Mouse (Mus musculus) heart, postnatal 0 days (tissue): ENCODE measurements around the gene Coro2b. TPM values are rescaled to one million over a fixed set of nuclear protein-coding genes. Genes with fewer than 3 reads are reported as not detected.

Source experiments
- ATAC-seq: fragments of 200-750 bp; cut with Nextera tagmentation; 2 replicates; pipeline ENCODE4 v1.8.0; 2017; ENCODE audit warnings: low read depth, moderate number of reproducible peaks, moderate library complexity; ENCODE audit not compliant: insufficient read depth
- DNase-seq: peaks from one replicate; pipeline ENCODE4 v3.0.0-alpha.2; 2016; ENCODE audit warnings: low spot score
- H3K27ac ChIP-seq: fragments of 300-500 bp; sonication (generic); 2 replicates; pipeline ENCODE4 v1.5.1; 2014; ENCODE audit warnings: low read depth, mild to moderate bottlenecking
- H3K27me3 ChIP-seq: fragments of 300-500 bp; sonication (generic); 2 replicates; pipeline ENCODE4 v1.6.1; 2014; ENCODE audit warnings: low read length, mixed read lengths; ENCODE audit not compliant: control insufficient read depth, insufficient read depth
- H3K36me3 ChIP-seq: fragments of 300-500 bp; sonication (generic); replicated peaks from 2 replicates; pipeline ENCODE4 v1.6.1; 2014; ENCODE audit warnings: low read length, mixed read lengths; ENCODE audit not compliant: control insufficient read depth, insufficient read depth
- H3K4me1 ChIP-seq: fragments of 300-500 bp; sonication (generic); 2 replicates; pipeline ENCODE4 v1.6.1; 2014; ENCODE audit warnings: antibody characterized with exemption; ENCODE audit not compliant: control insufficient read depth, insufficient read depth
- H3K4me2 ChIP-seq: fragments of 300-500 bp; sonication (generic); 2 replicates; pipeline ENCODE4 v1.6.1; 2014; ENCODE audit warnings: low read depth, mild to moderate bottlenecking, low read length, moderate library complexity
- H3K4me3 ChIP-seq: fragments of 300-500 bp; sonication (generic); 2 replicates; pipeline ENCODE4 v1.5.1; 2014; ENCODE audit warnings: low read depth, low read length
- H3K9ac ChIP-seq: fragments of 300-500 bp; sonication (generic); replicated peaks from 2 replicates; pipeline ENCODE4 v1.6.1; 2014; ENCODE audit warnings: low read depth, low read length, mixed read lengths
- H3K9me3 ChIP-seq: fragments of 300-500 bp; sonication (generic); replicated peaks from 2 replicates; pipeline ENCODE4 v1.6.1; 2016; ENCODE audit warnings: low read length; ENCODE audit not compliant: control insufficient read depth
- CTCF ChIP-seq: IDR thresholded peaks from 2 replicates; pipeline ENCODE4 v1.5.1; 2016; ENCODE audit warnings: antibody characterized with exemption, control low read depth, low read depth
- EP300 ChIP-seq: IDR thresholded peaks from 2 replicates; pipeline ENCODE4 v1.6.1; 2016; ENCODE audit warnings: antibody characterized with exemption, low read depth
- WGBS: fragments of 180-500 bp; shearing (Covaris S2); extraction: QIAGEN DNeasy Blood & Tissue Kit; methylation state at CpG from one replicate; pipeline ENCODE4 v1.1.7; 2014; 5-methylcytosine and 5-hydroxymethylcytosine counted together
- polyA plus RNA-seq: library from polyadenylated mRNA; unstranded; fragments of >200 nt; fragmentation: Nextera tagmentation; extraction: Ambion mirVana; gene quantifications from 2 replicates; pipeline ENCODE4 v1.2.1, GENCODE M21; 2015
- total RNA-seq: library from RNA; depleted of rRNA; stranded (reverse); fragments of >200 nt; gene quantifications from 2 replicates; pipeline ENCODE4 v1.2.3, GENCODE M21; 2014; ENCODE audit warnings: low replicate concordance

The Coro2b gene
- total and polyA plus RNA-seq, 2 experiments from 2014 or later = 5.5 to 45.9 TPM

DNA sequence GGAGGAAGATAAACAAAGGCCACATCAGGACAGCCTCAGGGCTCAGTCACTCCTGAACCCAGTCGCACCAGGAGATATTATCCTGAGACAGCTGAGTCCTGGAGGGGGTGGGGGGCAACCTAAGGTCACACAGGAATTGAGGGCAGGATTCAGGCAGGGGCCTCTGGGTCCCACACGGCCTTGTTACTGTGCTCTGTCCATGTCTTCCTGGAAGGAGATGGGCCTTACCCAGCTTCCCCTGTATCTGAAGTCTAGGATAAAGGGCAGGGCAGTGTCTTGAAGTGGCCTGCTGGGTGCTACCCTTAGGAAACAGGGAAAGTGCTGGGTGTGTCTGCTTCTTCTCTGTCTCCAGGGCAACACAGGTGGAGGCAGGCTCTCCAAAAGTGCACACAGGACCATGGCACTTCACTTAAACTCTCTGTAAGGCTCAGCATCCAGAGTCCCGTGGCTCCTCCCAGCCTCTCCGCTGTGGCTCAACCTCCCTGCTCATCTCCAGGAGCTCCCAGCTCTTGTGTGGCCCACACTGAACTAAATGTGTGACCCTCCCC lies 12.0 kb downstream of the Coro2b start:
- 65% methylated on average over 4 of the region's 4 CpGs for WGBS
- no peak for TF ChIP-seq EP300
- TF ChIP-seq CTCF = no peak

DNA sequence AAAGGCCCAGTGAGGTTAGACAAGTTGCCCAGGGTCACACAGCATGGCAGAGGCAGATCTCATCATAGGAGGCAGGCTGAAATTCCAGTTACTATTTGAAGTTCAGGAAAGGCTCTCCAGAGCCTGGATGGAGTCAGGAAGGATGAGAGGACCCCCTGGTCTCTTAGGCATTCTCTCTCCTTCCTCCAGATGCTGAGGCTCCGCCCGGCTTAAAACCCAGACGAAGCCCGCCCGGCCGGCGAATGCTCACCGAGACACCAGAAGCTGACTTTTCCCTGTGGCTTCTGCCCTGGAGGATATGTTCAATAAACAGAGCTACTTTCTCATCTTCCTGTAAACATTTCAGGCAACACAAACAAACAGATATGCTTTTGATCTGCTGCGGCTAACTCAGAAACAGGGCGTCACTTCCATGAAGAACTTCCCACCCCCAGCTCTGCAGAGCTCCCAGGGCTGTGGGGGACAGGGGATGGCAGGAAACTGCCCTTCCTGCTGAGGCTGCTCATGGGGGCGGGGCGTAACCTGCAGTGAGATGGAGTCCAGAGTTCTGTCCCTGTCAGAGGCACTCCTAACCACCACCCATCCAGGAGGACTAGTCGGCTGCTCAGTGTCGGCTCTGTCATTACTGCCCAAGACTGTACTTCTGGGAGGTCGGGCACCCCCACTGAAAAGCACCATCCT lies 13.9 kb downstream of the Coro2b start:
- Histone ChIP-seq H3K27me3 (no peaks in the 10 kb centered on the region; the same call in 1 of the 2 replicates), H3K9ac (no peak overlapping the region), H3K27ac (peak overlapping the region; percentile 68), H3K9me3 (no peaks in the 10 kb centered on the region), H3K36me3 (no peaks in the 10 kb centered on the region), H3K4me1 (peaks cover 34% of the 10 kb centered on the region), H3K4me3 (no peak overlapping the region), H3K4me2 (peak overlapping the region; percentile 5; the same call in 1 of the 2 replicates)
- 29% methylated on average over 15 of the region's 15 CpGs for WGBS
- peak; percentile 43; the same call in 1 of the 2 replicates for ATAC-seq
- no peak for TF ChIP-seq EP300
- TF ChIP-seq CTCF = no peak
- DNase-seq = peak; percentile 41

More for the DNA sequence above, 12.0 kb downstream of the Coro2b start:
- Histone ChIP-seq H3K4me3 (no peak overlapping the region), H3K27ac (peak overlapping the region; percentile 36), H3K36me3 (no peaks in the 10 kb centered on the region), H3K27me3 (no peaks in the 10 kb centered on the region; the same call in 1 of the 2 replicates), H3K9me3 (no peaks in the 10 kb centered on the region), H3K9ac (no peak overlapping the region), H3K4me1 (peaks cover 34% of the 10 kb centered on the region), H3K4me2 (no peak overlapping the region)
- no peak for DNase-seq
- ATAC-seq = no peak

DNA sequence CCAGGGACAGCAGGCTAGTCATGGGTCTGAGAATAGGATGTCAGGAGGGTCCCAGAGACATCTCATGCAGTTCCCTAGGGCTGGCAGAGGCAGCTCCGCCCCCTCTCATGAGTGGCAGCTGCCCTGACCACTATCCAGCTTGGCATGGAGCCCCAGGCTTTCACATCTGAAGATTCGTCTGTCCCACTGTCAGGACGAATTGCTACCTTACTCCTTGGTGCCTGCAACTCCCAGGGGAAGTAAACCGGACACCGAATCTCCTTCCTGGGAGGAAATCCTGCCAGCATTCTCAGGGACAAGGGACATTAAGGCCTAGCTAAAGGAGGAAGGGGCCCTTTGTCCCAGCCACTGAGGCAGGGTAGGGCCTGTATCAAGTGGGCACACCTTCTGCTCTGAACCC lies 14.6 kb downstream of the Coro2b start:
- Histone ChIP-seq H3K9ac (no peak overlapping the region), H3K9me3 (no peaks in the 10 kb centered on the region), H3K36me3 (no peaks in the 10 kb centered on the region), H3K4me3 (no peak overlapping the region), H3K27me3 (no peaks in the 10 kb centered on the region; the same call in 1 of the 2 replicates), H3K4me2 (no peak overlapping the region), H3K27ac (peak overlapping the region; percentile 68), H3K4me1 (peaks cover 34% of the 10 kb centered on the region)
- ATAC-seq (no peak), DNase-seq (no peak)
- TF ChIP-seq EP300 (peak; percentile 47; the same call in 1 of the 2 replicates), CTCF (no peak)
- 58% methylated on average over 5 of the region's 5 CpGs for WGBS

GRCm38 (mm10) chr9:62521541-62521940 lies 15.3 kb downstream of the Coro2b start:
- no peak for ATAC-seq
- Histone ChIP-seq H3K27ac (peak overlapping the region; percentile 68), H3K36me3 (no peaks in the 10 kb centered on the region), H3K9me3 (no peaks in the 10 kb centered on the region), H3K4me1 (peaks cover 31% of the 10 kb centered on the region), H3K9ac (no peak overlapping the region), H3K4me2 (no peak overlapping the region), H3K27me3 (no peaks in the 10 kb centered on the region; the same call in 1 of the 2 replicates), H3K4me3 (no peak overlapping the region)
- no peak for DNase-seq
- TF ChIP-seq CTCF (no peak), EP300 (no peak)
- WGBS = 59% methylated on average over 8 of the region's 9 CpGs

DNA sequence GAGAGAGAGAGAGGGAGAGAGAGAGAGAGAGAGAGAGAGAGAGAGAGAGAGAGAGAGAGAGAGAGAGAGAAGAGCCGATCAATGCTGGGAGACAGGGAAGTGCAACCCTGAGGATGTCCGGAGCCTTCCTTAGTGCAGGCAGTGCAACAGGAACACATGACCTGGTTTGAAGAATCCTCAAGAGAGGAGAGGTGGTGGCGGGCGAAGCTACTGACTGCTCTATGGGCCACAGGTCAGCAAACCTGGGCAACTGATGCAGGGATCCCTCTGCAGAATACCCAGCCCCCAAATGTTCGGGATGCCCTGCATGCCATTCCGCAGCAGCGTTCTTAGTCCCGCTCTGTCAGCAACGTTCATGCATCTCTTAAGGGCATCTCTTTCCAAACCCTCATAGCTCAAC lies 15.9 kb downstream of the Coro2b start:
- no peaks in the 10 kb centered on the region for H3K36me3 ChIP-seq
- TF ChIP-seq CTCF (no peak), EP300 (no peak)
- H3K27ac ChIP-seq = peak overlapping the region; percentile 68
- no peak overlapping the region for H3K9ac ChIP-seq
- 30% methylated on average over 9 of the region's 9 CpGs for WGBS
- H3K4me2 ChIP-seq = no peak overlapping the region
- ATAC-seq = no peak
- no peak for DNase-seq
- no peaks in the 10 kb centered on the region for H3K9me3 ChIP-seq
- H3K27me3 ChIP-seq = no peaks in the 10 kb centered on the region; the same call in 1 of the 2 replicates
- H3K4me1 ChIP-seq = peaks cover 25% of the 10 kb centered on the region
- no peak overlapping the region for H3K4me3 ChIP-seq
